Mouse (Mus musculus): Measurements from ENCODE around the gene Gm3417. TPM values are rescaled to one million over a fixed set of nuclear protein-coding genes. Genes with fewer than 3 reads are reported as not detected.

The Gm3417 gene
- polyA plus RNA-seq, 1 experiment from 2014 or later: 1.6 TPM

Other genes with a start within 250 kb of the Gm3417 start
- gene Wdr27, start 35.6 kb downstream of the Gm3417 start, polyA plus RNA-seq (2015; fragmentation: Nextera tagmentation; extraction: Ambion mirVana): 8.5 and 12.1 TPM in 2 replicates
- gene 1600012H06Rik, start 35.6 kb downstream of the Gm3417 start, polyA plus RNA-seq (2015; fragmentation: Nextera tagmentation; extraction: Ambion mirVana): 31.0 and 32.8 TPM in 2 replicates
- gene Phf10, start 17.5 kb downstream of the Gm3417 start, polyA plus RNA-seq (2015; fragmentation: Nextera tagmentation; extraction: Ambion mirVana): 13.7 and 16.3 TPM in 2 replicates
- gene 9030025P20Rik, start 322 bp downstream of the Gm3417 start, polyA plus RNA-seq (2015; fragmentation: Nextera tagmentation; extraction: Ambion mirVana): 10.0 and 12.6 TPM in 2 replicates
- 8.9 and 10.0 TPM in 2 replicates for gene Gm3435, start 31.4 kb upstream of the Gm3417 start, polyA plus RNA-seq (2015; fragmentation: Nextera tagmentation; extraction: Ambion mirVana)
- 97.6 and 104 TPM in 2 replicates for gene Ermard, start 62.4 kb upstream of the Gm3417 start, polyA plus RNA-seq (2015; fragmentation: Nextera tagmentation; extraction: Ambion mirVana)
- gene Tcte3, start 62.7 kb upstream of the Gm3417 start, polyA plus RNA-seq (2015; fragmentation: Nextera tagmentation; extraction: Ambion mirVana): 1.1 TPM in 1 of 2 replicates, not detected in the other
- gene Gm3448, start 62.7 kb upstream of the Gm3417 start, polyA plus RNA-seq (2015; fragmentation: Nextera tagmentation; extraction: Ambion mirVana): 4.9 and 5.1 TPM in 2 replicates

Data from hindbrain, embryonic 13.5 days (tissue).